Mouse (Mus musculus) kidney, postnatal 0 days (tissue): ENCODE results near the gene Grin3b. TPM values are rescaled to one million over a fixed set of nuclear protein-coding genes. Genes with fewer than 3 reads are reported as not detected.

ENCODE experiments used
- ATAC-seq: fragments of 200-750 bp; cut with Nextera tagmentation; replicated peaks from 2 replicates; pipeline ENCODE4 v1.8.0; 2017; ENCODE audit warnings: low read depth, moderate number of reproducible peaks, moderate TSS enrichment, moderate library complexity; ENCODE audit not compliant: low FRiP score
- DNase-seq: peaks from one replicate; pipeline ENCODE4 v3.0.0-alpha.2; 2016; ENCODE audit warnings: low spot score
- H3K27ac ChIP-seq: fragments of 300-500 bp; sonication (generic); 2 replicates; pipeline ENCODE4 v1.5.1; 2014; ENCODE audit warnings: mild to moderate bottlenecking
- H3K27me3 ChIP-seq: fragments of 300-500 bp; sonication (generic); 2 replicates; pipeline ENCODE4 v1.6.1; 2014; ENCODE audit warnings: low read length, mixed read lengths; ENCODE audit not compliant: insufficient read depth
- H3K36me3 ChIP-seq: fragments of 300-500 bp; sonication (generic); 2 replicates; pipeline ENCODE4 v1.6.1; 2014; ENCODE audit warnings: low read length, mixed read lengths; ENCODE audit not compliant: insufficient read depth
- H3K4me1 ChIP-seq: fragments of 300-500 bp; sonication (generic); replicated peaks from 2 replicates; pipeline ENCODE4 v1.6.1; 2014; ENCODE audit warnings: antibody characterized with exemption, low read length, mixed read lengths; ENCODE audit not compliant: insufficient read depth
- H3K4me2 ChIP-seq: fragments of 300-500 bp; sonication (generic); 2 replicates; pipeline ENCODE4 v1.6.1; 2014; ENCODE audit warnings: mild to moderate bottlenecking, low read length, moderate library complexity, mixed read lengths
- H3K4me3 ChIP-seq: fragments of 300-500 bp; sonication (generic); replicated peaks from 2 replicates; pipeline ENCODE4 v1.5.1; 2014; ENCODE audit warnings: low read depth, low read length
- H3K9ac ChIP-seq: fragments of 300-500 bp; sonication (generic); 2 replicates; pipeline ENCODE4 v1.6.1; 2014; ENCODE audit warnings: low read depth, low read length
- H3K9me3 ChIP-seq: fragments of 300-500 bp; sonication (generic); replicated peaks from 2 replicates; pipeline ENCODE4 v1.6.1; 2016; ENCODE audit warnings: low read length, inconsistent platforms, mixed read lengths
- CTCF ChIP-seq: IDR thresholded peaks from 2 replicates; pipeline ENCODE4 v1.5.1; 2016; ENCODE audit warnings: antibody characterized with exemption, low read depth, mild to moderate bottlenecking, moderate library complexity
- WGBS: fragments of 180-500 bp; shearing (Covaris S2); extraction: QIAGEN DNeasy Blood & Tissue Kit; methylation state at CpG from one replicate; pipeline ENCODE4 v1.1.7; 2014; 5-methylcytosine and 5-hydroxymethylcytosine counted together
- polyA plus RNA-seq: library from polyadenylated mRNA; unstranded; fragments of >200 nt; fragmentation: Nextera tagmentation; extraction: Ambion mirVana; gene quantifications from 2 replicates; pipeline ENCODE4 v1.2.1, GENCODE M21; 2015

The Grin3b gene
- polyA plus RNA-seq, 1 experiment from 2014 or later = 0.20 TPM

- Histone ChIP-seq H3K4me3 (peak within 1 kb of the TSS; percentile 91), H3K36me3 (peaks cover 7% of the 10 kb centered on the region; the same call in 1 of the 2 replicates), H3K27ac (peak within 1 kb of the TSS; percentile 98), H3K9me3 (no peaks in the 10 kb centered on the region), H3K4me2 (peak within 1 kb of the TSS; percentile 68), H3K9ac (peak within 1 kb of the TSS; percentile 93), H3K27me3 (peaks cover 10% of the 10 kb centered on the region), H3K4me1 (peaks cover 14% of the 10 kb centered on the region)
- 0 out of 2 replicates have a peak, but pooled peaks have one; percentile 4 for TF ChIP-seq CTCF
- ATAC-seq = peak; percentile 75
- WGBS = under 1% methylated on average over 61 of the region's 63 CpGs
- peak; percentile 96 for DNase-seq
These were observed 43.8 kb upstream of the Grin3b start, which contains the start of gene Arid3a for GRCm38 (mm10) chr10:79926491-79927323. Gene Arid3a, plus strand, starts transcription at chr10:79927043.

- Histone ChIP-seq H3K4me2 (peak overlapping the region; percentile 68), H3K27ac (peak overlapping the region; percentile 98), H3K9ac (peak overlapping the region; percentile 93), H3K9me3 (no peaks in the 10 kb centered on the region), H3K27me3 (peaks cover 5% of the 10 kb centered on the region), H3K4me1 (peaks cover 18% of the 10 kb centered on the region), H3K4me3 (peak overlapping the region; percentile 91), H3K36me3 (peaks cover 12% of the 10 kb centered on the region; the same call in 1 of the 2 replicates)
- peak; percentile 33 for ATAC-seq
- WGBS = under 1% methylated on average over 50 of the region's 54 CpGs
- peak; percentile 72 for DNase-seq
- TF ChIP-seq CTCF = 0 out of 2 replicates have a peak, but pooled peaks have one; percentile 11
These were observed 43.0 kb upstream of the Grin3b start for GRCm38 (mm10) chr10:79927324-79928029.

GRCm38 (mm10) chr10:79928030-79928694 lies 42.4 kb upstream of the Grin3b start:
- Histone ChIP-seq H3K27ac (peak overlapping the region; percentile 98), H3K9me3 (no peaks in the 10 kb centered on the region), H3K4me1 (peaks cover 25% of the 10 kb centered on the region), H3K9ac (peak overlapping the region; percentile 93), H3K4me2 (peak overlapping the region; percentile 68), H3K27me3 (0 out of 2 replicates have a peak, but pooled peaks cover under 1% of the 10 kb centered on the region), H3K4me3 (peak overlapping the region; percentile 91), H3K36me3 (peaks cover 12% of the 10 kb centered on the region; the same call in 1 of the 2 replicates)
- ATAC-seq = no peak
- DNase-seq = peak; percentile 67
- TF ChIP-seq CTCF = no peak
- under 1% methylated on average over 29 of the region's 29 CpGs for WGBS

GRCm38 (mm10) chr10:79928907-79929701 lies 41.4 kb upstream of the Grin3b start:
- DNase-seq (no peak), ATAC-seq (no peak)
- Histone ChIP-seq H3K9ac (peak overlapping the region; percentile 25; the same call in 1 of the 2 replicates), H3K27me3 (no peaks in the 10 kb centered on the region), H3K9me3 (no peaks in the 10 kb centered on the region), H3K4me3 (peak overlapping the region; percentile 91), H3K27ac (peak overlapping the region; percentile 98), H3K4me1 (peaks cover 34% of the 10 kb centered on the region), H3K36me3 (peaks cover 16% of the 10 kb centered on the region), H3K4me2 (peak overlapping the region; percentile 68)
- WGBS = 21% methylated on average over 9 of the region's 9 CpGs
- TF ChIP-seq CTCF = no peak

- no peaks in the 10 kb centered on the region for H3K27me3 ChIP-seq
- H3K4me3 ChIP-seq = no peak overlapping the region
- no peak for ATAC-seq
- H3K9ac ChIP-seq = no peak overlapping the region
- no peak for TF ChIP-seq CTCF
- no peak for DNase-seq
- H3K9me3 ChIP-seq = no peaks in the 10 kb centered on the region
- 81% methylated on average over 18 of the region's 18 CpGs for WGBS
- peak overlapping the region; percentile 98; the same call in 1 of the 2 replicates for H3K27ac ChIP-seq
- H3K4me1 ChIP-seq = peaks cover 40% of the 10 kb centered on the region
- H3K36me3 ChIP-seq = peaks cover 16% of the 10 kb centered on the region
- no peak overlapping the region; the same call in 1 of the 2 replicates for H3K4me2 ChIP-seq
These were observed 40.3 kb upstream of the Grin3b start for GRCm38 (mm10) chr10:79929967-79930825.
